Mouse (Mus musculus) brain, embryonic 18.5 days (tissue): Measurements from ENCODE around the gene Cd9.
"Not testable (repeated sequence)": the region's sequence is repeated elsewhere in the genome, so short reads cannot be mapped to it uniquely, and the experiment has no call there.

Experiments used
- DNase-seq: peaks from one replicate; pipeline ENCODE4 v3.0.0-alpha.2; 2012; ENCODE audit warnings: low read depth, low spot score

The Cd9 gene

DNA sequence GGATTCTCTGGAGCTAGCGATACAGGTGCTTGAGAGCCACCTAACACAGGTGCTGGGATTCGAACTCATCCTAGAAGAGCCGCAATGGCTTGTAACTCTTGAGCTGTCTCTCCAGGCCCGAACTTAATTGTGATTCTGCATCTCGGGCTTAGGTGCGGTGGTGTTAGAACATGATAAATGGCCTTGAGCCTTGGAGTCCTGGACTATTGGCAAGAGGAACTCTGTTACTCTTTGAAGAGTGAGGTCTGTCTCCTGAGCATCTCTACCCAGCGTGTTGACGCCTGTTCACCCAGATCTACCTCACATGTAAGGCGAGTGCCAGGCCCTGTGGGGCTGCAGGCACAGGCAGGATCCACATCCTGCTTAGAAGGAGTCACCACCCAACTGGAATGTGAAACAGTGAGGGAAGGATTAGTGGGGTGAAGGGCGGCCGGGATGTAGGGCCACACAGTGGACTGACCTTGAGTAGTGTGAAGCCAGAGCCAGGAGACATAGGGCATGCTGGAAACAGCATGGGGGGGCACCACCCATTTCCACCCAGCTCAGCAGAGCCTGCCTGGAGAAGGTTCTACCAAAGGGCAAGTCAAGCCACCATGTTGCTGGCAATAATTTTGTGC lies 8.7 kb upstream of the Cd9 start:
- DNase-seq: no peak

DNA sequence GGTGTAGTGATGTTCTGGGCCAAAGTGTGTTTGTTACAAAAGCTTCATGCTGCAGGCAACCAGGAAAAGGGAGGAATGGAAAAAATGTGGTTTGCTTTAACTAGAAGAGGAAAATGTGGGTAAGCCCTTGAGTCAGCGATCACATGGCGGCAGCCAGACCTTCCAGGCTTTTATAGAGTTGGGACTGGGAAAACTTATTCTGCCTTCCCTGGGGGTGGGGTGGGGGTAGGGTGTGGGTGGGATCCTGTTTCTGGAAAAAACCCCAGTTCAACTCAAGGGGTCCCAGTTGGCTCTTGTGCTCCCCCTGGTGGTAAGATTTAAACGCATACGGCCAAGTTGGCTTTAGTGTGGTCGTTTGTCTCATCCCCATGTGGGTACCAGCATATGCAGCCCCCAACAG lies 3.5 kb upstream of the Cd9 start:
- no peak for DNase-seq

DNA sequence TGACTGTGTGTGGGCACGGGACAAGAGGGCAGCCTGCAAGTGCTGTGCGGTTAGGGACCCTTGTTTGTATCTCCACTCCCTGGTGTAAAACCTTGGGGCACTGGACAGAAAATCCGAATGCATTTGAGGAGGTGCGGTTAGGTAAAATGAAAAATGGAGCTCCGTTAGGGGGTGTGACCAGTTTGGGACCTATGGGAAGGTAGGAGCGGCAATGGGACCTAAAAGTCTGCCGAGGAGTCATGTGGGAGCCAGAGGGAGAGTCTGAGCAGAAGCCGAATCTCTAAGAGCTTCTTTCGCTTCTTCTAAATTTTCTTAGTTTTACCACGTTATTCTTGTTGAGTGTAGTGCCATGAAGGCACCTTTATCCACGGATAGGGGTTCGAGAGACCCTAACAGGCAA lies 1.8 kb upstream of the Cd9 start:
- no peak for DNase-seq

DNA sequence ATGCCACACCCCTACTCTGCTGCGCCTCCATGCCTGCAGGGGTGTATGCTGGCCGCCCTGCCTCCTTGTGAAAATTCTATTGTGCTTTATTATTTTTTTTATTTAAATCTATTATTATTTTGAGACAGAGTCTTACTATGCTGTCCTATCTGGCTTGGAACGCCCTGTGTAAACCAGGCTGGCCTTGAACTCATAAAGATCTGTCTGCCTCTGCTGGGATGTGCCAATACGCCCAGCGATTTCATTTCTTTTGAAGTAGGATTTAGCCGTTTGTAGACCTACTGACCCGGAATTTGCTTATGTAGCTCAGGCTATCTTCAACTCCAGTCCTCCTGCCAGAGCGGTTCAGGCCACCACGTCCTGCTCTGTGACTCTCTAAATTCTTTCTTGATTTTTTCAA lies 770 bp upstream of the Cd9 start:
- no peak for DNase-seq

DNA sequence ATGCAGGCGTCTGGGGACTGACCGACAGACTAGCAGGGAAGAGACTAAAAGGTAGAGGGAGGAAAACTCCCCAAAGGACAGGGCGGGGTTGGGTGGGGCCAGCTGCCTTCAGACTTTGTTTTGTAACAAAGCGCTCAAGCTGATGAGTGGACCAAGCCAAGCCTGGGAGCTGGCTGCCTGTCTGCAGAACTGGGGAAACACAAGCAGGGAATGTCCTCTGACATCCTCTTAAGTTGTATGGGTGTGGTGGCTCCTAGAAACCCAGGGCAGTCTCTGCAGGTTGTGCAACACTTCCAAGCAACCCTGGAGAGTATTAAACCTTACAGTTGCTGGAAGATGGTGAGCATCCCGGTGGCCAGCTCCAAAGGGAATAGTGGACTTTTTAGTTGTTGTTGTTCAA lies 1.4 kb downstream of the Cd9 start:
- no peak for DNase-seq

DNA sequence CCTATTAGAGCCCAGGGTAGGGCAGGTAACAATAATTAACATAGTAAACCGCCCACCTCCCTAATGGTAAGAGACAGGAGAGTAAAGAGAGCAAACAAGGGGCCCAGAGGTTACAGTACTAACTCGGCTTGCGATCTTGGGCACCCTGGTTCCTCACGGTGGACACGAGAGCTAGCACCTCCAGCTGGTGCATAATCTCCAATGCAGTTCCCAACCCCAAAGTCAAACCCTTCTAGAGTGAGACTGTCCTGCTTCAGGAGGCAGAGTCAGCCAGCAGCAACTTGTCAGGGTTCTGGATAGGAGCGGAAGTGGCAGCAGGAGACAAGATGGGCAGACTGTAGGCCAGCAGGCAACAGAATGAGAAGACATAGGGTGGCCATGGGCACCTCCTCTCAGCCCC lies 1.9 kb downstream of the Cd9 start:
- DNase-seq: no peak

DNA sequence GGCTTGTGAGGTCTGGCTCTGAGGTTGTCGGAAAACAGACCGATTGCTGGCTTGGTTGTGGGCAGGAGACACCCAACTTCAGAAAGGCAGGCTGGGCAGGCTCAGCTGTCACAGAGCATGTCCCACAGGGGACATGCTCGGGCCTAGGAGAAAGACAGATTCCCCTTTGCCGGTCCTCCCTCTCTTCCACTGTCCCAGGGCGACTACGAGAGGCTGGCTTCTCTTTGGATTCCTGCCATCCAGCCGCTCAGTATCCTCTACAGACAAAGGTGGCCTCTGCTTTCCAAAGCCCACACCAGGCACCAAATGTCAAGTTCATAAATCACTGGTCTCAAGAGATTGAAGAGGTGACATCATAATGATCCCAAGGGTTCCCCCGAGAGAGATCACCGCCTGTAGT lies 2.6 kb downstream of the Cd9 start:
- no peak for DNase-seq

DNA sequence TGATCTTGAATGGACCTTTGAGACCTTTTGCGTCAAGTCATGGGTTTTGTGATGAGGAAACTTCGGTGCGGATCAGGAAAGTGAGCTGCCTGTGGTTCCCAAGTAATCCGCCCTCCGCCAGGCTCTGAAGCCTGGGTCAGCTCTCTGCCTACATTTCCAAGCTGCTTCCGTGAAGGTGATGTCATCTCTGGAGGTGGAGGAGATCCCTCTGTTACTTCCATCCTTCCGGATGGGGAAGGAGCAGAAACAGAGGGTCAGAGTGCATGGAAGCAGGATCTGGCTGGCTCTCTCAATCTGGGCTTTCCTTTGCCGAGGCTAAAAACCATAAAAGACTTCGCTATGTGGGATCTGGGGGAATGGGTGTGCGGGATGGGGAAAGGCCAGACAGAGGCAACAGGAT lies 3.2 kb downstream of the Cd9 start:
- no peak for DNase-seq

DNA sequence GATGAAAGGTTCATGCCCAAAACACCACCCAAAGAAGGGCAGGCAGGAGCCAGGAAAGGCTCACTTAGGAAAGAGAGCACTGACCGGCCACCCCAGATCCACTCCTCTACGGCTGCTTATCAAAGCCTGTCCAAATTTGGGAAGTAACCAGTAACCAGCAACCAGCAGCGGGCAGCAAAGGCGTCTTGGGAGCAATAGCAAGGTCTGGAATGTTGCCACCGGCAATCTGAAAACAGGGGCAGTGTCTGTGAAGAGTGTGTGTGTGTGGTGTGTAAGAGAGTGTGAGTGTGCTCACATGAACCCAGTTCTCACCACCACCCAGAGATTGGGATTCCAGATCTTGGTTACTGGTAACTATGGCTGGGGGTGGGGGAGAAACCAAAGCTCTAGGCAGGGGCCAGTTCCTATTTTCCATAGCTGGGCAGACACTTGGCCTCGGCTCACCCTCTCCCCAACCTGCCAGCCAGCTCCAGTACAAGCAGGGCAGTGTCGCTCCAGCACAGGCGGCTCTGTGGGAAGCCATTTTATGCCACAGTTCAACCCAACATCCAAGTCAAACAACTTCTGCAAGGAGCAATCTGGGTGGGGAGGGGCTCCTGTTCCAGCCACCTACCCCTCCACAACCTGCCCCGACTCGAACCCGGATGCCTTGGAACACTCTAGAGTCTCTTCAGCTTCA lies 4.6 kb downstream of the Cd9 start:
- DNase-seq: no peak

DNA sequence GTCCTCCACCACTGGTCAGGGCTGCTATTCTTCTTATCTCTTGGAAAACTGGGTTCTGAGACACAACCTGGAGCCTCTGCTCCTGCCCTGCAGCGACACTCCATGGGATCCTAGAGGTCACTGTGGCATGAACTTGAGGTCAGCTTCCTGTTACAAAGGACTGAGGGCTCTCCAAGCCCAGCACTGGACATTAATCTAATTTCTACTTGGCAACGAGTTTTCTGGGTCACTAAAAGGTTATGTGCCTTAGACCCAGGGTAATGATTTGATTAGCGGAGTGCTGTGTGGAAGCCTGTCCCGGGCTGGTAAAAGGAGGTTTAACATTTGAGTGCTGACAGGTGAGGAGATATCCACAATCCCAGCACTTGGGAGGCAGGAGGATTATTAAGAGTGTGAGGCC lies 9.0 kb downstream of the Cd9 start:
- no peak for DNase-seq

DNA sequence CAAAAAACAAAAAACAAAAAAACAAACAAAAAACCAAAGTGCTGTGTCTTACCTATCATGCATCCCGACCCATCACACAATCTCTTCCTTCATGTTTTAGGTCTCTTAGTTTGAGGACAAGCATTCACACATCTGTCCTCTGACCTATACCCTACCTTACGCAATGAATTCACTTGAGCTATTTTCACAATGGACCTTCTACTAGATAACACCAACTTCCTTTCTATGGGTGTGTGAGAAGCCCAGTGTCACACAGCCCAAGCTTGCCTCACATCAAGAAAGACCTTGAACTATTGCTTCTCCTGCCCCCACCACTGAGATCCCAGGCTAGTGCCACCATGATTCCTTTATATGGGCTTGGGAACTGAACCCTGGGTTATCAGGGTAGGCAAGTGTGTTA lies 9.9 kb downstream of the Cd9 start:
- DNase-seq: no peak

DNA sequence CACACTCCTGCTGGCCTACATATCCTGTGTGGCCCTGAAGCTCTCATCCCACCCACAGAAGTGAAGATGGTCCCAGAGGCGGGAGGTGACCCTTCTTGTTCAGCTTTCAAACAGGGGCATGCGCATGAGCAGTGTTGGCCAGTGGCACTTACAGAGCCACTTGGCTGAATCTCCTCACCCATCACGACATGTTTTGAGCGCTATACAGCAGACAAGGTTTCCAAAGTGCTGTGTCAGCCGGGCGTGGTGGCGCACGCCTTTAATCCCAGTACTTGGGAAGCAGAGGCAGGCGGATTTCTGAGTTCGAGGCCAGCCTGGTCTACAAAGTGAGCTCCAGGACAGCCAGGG lies 10.3 kb downstream of the Cd9 start:
- not testable (repeated sequence) for DNase-seq

DNA sequence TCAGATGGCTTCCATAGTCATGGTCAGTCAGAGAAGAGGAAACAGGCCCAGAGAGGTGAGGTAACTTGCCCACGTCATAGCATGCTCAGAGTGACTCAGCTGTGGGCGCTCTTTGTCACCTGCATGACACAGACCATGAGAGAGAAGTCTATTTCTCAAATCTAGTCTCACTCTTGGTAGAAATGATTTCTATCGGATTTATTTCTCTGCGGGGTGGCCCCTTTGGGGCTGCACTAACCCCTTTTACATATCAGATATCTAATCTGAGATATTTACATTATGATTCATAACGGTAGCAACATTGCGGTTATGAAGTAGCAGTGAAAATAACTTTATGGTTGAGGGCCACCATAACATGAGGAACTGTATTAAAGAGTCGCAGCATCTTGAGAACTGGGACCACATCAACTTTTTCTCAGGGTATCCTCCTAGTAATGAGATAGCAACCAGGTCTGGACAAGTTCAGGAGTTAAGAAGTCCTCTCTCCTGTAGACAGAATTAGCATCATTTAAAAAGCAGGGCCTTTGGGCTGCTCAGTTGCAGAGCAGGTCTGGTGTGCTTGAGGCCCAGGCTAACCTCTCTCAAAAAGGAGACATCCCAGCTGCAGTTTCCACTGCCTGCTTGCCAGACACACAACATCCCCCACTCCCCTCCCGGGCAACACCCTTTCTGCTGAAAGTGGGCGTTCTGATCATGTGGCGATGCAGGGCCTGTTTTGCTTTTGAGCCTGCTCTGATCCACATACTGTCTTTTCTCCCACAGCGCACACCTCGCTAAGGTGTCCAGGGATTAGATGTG lies 10.9 kb downstream of the Cd9 start:
- no peak for DNase-seq

DNA sequence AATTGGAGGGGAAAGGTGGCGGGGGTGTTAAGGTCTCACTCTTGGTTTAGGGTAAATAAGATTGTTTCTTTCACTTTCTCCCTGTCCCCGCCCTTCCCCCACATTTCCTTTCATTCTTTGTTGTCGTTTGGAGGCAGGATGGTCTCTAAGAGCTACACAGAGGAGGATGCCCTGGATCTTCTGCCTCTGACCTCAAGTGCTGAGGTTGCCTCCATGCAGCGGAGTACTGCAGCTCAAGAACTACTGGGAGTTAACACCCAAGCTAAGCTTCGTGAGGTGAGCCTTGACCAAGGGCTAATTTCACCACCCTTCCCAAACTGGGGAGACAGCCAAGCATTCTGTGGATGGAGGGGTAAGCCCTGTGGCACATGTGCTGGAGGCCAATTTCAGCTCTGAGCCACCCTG lies 12.2 kb downstream of the Cd9 start:
- DNase-seq: no peak

DNA sequence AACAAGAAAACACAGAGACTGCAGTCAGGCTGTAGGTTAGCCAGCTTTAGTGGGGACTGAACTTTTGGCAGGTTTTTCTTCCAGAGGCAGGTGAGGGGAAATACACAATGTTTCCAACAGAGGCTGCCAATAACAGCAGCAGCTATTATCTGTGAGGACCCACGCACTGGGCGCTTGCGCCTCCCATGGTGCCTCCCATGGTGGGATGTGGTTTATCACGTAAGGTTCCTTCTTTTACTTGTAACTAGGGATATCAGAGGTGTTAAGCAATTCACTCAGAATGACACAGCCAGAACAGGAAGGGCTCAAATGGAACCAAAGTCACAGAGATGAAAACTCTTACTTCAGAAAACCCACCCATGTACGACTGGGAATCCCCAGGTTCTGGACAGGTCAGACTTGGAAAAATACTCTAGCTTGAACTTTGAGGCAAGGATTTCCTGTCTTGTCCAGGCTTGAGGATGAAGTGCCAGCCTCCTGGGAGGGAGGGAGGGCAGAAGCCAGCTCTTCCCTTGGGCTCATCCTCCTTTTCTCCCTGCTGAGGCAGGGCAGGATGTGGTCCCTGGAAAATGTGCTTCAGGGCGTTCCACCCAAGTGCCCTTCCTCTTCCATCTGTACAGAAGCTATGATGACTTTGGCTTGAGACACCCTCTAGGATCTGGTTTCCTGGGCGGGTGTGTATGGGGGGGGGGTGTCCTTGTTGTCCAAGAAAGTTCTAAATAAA lies 12.8 kb downstream of the Cd9 start:
- DNase-seq: no peak

DNA sequence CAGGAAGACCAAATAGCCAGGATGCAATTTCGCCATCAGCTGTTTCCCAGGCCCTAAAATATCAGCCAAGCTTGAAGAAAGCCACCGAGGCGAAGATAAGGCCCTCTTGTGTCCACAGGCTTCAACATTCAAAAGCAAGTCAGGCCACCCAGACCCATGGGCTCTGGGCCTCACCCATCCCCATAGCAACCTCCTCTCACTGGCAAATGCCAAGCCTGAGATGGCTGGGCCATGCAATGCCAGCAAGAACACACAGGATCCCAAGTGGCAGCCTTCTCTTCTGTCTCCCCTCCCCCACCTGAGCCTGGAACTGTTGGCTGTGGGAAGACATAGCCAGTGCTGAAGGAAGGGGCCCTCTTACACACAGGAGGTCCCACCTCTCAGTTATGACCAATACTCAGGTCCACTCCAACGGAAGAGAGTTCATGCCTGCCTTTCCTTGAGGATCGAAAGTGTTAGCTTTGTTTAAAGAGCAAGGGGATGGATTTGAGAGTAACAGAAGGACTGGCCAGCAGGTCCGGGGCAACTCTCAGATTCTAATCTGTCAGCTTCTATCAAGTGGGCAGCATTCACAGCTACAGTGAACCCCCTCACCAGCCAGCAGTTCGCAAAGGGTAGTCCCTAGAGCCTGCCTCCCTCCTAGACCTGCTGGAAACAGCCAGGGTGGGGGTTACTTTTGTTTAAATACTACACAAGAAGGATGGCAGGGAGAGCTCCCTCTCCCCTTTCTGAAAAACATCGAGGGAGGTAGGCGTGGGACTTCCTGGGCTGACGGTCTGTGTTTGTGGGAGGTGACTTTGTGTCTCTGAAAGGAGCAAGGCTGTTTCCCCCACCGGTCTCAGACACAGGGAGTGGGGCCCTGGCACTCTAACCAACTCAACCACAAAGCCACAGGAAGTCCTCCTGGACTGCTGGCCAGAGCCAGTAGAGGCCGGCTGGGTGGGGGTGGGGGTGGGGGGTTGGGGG lies 13.9 kb downstream of the Cd9 start:
- no peak for DNase-seq

DNA sequence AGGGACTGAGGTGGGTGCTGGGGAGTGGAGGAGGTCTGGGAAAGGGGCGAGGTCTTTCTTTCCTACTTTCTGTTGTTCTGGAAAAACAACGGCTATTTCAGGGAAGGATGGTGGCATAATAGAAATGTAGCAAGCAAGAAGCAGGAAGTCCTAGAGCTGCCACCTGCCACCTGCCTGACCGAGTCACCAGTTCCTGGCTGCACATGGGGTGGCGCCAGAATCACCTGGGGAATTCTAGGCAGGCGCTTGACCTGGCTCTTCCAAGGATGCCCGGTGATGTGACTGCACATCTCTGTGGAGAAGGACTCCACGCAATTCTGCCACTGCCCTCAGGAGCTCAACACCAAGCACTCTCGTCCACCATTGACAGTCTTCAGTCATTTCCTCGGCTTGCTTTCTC lies 15.2 kb downstream of the Cd9 start:
- no peak for DNase-seq

DNA sequence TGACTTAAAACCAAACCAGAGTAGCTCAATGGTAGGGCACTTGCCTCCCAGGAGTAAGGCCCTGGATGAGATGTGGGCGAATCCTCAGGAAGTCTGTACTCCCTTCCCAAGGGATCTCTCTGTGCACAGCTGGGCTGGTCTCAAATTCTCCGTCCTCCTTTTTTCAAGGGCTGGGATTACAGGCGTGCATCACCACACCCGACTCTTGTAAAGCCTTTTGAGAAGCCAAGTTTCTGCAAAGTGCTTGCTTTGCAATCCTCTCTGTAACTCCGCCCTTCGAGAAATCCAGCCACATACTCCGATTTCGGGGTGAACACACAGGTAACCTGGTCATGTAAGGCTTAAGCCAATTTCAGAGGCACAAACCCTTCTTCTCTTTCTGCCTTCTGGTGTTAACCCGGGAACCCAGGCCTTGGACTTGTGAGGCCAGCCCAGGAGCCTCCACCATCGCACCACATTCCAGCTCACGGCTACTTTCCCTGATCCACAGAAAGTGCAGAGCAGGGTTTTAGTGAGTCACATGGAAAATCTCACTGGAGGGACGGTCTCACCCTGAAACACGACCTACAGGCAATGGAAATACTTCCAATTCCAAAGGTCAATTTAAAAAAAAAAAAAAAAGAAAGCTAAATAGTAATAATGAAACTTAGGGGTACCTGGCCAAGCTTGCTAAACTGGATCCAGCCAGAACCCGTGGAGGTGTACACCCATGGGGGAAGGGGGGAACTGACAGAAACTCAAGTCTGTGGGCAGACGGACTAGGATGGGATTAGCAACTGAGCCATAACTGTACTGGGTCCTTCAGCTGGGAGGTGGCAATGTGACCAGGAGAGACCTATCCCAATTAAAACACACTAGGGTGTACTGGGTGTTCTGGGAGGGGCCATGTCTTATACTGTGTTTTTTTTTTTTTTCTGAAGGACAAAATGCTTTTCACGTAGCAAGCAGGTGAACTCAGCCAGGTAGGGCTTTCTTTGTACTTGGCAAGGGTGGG lies 16.2 kb downstream of the Cd9 start:
- no peak for DNase-seq

DNA sequence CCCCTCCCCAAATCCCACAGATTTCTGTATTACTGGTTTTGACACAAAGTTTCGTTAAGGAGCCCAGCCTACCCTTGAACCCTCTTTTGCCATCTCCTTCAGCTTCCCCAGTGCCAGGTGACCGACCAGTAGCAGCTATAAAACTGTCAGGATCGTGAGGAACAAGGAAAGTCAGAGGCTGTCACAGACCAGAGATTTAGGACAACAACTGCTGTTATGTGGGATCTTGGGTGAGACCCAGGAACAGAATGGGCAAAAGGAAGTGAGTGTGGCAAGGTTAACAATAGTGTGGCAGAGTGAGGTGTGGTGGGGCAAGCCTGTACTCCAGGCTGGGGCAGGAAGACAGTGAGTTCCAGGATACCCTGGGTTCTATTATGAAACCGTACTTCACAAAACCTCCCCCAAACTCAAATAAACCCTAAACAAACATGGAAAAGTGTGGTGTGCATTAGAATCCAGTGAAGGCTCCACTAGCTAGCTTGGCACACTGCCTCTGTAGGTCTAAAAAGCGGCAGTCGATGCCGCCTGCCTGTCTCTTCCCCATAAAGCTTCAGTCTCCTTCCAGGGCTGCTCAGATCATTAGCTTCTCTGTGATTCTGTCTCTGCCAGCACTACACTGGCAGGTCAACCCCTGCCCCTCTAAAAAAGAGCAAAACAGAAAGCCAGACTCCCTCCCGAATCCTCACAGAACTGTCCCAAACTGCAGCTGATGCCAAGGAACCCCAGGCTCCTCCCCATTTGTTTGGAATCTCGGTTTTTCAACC lies 17.6 kb downstream of the Cd9 start:
- no peak for DNase-seq
